Mouse (Mus musculus) heart, postnatal 25 days (tissue): ENCODE measurements around the gene Ccar1. TPM values are rescaled to one million over a fixed set of nuclear protein-coding genes. Genes with fewer than 3 reads are reported as not detected.
"Not testable (repeated sequence)": the region's sequence is repeated elsewhere in the genome, so short reads cannot be mapped to it uniquely, and the experiment has no call there.

Source experiments
- DNase-seq: peaks from one replicate; pipeline ENCODE4 v3.0.0; 2022; ENCODE audit warnings: low spot score
- intact Hi-C: fragments of 180-260 bp; cut with DNase I; formaldehyde crosslinking; loops from one replicate; pipeline ENCODE4 v1.15.1; 2025
- total RNA-seq, 2 experiments: library from RNA; stranded (reverse); gene quantifications; 2 replicates each; pipeline ENCODE4 v1.2.3; 2021

Gene Ccar1
- total RNA-seq = 10 to 100 TPM; 48.4 to 56.3 TPM

DNA sequence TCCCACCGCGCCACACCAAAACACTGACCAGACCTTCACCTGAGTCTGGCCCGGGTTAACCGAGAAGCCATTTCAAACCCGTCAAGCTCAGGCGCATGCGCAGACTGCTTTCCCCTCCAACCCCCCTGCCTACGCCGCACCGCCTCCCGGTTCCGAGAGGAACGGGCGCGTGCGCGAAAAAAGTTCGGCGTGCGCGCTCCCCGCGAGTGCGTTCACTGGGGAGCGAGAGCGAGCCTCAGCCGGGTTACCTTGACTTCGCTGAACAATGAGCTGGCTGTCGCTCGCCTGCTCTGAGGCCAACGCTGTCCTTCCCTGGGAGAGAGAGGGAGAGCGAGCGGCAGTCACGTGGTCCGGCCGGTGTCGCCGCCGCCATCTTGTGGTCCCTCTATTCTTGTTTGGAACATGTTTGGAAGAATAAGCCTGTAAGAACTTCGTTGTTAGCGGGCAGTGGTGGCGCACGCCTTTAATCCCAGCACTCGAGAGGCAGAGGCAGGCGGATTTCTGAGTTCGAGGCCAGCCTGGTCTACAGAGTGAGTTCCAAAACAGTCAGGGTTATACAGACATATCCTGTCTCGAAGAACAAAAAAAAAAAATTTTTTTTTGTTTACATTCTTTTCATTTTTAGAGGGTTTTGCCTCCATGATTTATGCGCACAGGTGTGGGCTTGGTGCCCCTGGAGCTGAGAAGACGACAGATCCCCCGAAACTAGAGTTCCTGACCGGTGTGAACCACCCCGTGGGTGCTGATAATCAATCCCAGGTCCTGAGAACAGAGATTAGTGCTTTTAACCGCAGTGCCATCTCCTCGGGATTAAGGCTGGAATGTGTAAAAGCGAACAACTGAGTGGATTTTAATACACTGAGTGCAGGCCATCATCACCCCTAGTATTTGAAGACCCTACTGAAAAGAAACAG lies at the start of gene Ccar1:
Gene Ccar1, minus strand, starts transcription at position 110 of the 914 bp plus-strand sequence.
- DNase-seq = peak; percentile 97
- intact Hi-C loops = loop anchor here (5.0 kb wide), 1 partner anchor 140 kb away; the partner anchor contains the start of gene Ddx50

DNA sequence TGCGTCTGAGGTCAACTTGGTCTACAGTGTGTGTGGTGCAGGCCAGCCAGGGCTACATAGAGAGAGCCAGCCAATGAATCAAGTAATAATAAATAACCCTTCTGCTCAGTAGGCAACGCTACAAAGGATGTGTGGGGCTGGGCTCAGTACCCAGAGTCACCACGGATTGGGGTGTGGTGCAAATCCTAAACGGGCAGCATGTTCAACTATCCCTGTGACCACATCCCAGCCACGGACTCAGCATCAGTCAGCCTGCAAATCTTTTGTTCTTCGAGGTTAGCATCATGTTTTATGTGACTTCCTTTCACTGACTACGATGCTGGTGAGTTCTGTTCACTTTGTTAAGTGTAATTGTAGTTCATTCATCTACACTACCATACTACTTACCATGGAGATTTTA lies 48.6 kb upstream of the Ccar1 start:
- intact Hi-C loops = no loop called here

DNA sequence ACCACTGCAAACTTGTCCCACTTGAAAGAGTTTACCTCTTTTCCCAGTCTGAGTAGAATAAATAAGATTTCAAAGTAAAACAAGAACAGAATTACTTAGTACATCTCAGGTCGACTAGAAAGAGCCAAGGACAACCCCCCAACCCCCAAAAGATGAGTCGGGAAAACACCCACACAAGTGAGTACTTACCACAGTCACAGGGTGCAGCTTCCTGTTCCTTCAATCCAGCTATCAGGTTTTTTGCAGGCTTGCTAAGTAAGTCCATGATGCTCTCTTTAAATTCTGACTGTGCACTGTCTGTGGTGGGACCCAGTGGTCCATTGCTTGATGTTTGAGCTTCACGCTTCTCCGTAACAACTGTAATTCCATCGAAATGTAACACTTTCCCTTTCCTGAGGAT lies 45.9 kb upstream of the Ccar1 start:
- DNase-seq = no peak
- intact Hi-C loops = no loop called here

More for the DNA sequence above, 48.6 kb upstream of the Ccar1 start:
- DNase-seq = no peak

DNA sequence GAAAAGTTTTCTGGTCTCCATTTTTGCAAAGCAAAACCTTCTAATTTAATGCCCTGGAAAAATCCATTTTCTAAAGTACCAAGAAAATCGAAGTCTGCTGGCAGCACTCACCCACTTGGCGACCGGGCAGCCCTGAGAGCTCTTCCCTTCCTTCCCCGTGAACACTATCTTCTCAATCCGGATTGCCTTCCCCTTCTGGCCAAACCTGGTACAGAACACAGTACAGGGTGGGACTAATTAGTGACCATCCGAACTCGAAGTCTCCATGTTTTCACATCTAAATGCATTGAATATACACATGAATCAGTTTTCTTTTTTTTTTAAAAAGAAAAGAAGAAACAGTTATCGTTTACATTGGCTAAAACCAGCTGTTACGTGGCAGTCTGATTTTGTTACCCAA lies 40.7 kb upstream of the Ccar1 start:
- DNase-seq = no peak
- intact Hi-C loops = no loop called here

DNA sequence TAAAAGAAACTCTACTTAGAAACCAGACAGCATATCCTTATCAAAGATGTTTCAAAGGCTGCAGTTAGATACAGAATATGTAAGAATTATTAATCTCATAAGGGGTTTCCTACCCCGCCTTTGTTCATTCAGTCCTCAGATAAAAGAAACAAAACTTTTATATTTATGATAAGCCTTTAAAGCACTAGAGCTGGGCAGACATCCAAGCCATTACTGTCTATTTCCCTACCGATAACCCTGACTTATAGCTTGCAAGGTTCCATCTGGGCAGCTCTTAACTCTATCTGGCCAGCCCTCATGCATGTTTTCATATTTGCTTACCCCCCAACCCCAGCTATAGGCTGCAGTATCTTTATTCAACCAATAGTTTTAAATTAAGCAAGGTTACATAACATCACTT lies 39.5 kb upstream of the Ccar1 start:
- intact Hi-C loops = no loop called here
- no peak for DNase-seq

DNA sequence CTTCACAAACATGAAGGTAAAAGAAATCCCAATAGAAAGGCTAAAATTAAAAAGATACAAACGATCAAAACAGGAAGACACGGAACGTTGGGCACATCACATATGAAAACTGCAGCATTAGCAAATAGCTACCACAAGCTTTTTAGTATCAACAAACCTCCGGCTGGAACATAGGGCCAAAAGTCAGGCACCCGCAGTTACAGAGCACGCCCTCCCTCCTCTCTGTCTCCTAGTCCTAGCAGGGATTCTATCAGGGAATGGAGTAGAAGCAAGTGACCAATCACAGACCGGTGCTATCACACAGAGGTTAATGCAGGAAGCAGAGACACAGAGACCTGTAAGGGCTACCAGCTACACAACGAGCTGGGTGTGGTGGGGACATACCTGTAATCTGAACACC lies 32.4 kb upstream of the Ccar1 start:
- intact Hi-C loops = no loop called here
- no peak for DNase-seq

DNA sequence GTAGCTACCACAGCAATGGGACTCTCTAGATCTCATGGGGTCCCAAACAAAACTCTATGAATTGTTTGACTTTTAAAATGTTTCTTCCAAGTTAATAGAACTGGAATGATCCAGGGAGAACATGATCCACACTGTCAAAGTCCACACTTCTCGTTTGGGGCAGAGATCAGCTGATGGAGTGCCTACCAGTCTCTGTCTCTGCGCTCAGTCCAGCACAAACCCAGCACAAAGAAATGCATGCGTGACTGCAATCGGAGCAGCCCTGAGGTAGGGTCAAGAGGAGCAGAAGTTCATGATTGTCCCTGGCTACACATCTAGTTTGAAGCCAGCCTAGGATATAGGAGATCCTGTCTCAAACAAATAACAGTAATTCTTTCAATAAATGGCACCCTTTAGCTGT lies 31.3 kb upstream of the Ccar1 start:
- DNase-seq = no peak
- intact Hi-C loops = no loop called here

DNA sequence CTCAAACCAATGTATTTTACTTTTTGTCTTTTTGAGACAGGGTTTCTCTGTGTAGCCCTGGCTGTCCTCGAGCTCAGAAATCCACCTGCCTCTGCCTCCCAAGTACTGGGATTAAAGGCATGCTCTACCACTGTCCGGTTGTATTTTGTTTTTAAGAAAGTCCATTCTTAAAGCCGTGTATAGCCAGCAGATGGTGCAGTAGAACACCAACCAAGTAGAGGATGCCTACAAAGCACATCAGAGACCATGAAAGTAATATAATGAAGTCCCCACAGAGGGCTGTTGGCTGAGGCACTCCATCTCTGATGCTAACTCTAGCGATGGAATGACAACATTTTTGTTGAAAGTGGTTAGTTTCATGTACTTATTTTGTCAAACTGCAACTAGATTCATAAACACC lies 17.9 kb upstream of the Ccar1 start:
- intact Hi-C loops = loop anchor here (10.0 kb wide), 1 partner anchor 255 kb away; the partner anchor contains the start of gene Pbld1
- DNase-seq = no peak

DNA sequence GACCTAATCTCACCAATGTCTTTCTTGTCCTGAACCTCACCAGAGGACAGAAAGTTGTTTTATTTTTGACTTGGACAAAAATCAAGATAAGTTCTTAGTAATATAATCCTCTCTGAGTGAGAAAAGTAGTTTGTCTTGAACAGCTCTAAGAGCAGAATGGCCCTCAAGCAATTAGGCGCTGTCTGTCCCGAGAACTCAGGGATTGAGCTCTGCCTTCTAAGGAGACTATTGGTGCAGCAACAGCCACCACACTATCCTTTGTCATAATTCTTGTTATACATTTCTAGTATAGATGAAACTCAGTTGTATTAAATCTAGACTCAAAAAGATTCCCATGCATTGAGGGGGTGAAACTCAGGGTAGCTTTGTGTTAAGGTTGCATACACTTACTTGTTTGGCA lies 16.7 kb upstream of the Ccar1 start:
- intact Hi-C loops = no loop called here
- DNase-seq = no peak

DNA sequence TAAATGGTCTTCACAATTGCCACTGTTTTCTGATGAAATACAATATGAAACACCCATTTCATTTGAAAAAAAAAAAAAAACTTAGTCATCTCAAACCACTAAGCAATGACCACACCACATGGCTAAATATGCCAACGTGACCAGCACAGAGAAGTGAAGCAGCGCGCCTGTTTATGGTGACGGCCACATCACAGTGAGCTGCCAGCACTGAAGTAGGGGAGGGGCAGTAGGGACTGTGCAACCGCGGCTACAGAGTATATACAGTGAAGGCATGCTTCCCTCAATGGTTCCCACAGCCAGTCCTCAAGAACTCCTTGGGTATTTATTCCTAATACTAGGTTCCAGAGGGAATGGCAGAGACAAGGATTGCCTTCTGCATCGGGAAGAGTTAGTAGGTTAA lies 16.2 kb upstream of the Ccar1 start:
- intact Hi-C loops = no loop called here

DNA sequence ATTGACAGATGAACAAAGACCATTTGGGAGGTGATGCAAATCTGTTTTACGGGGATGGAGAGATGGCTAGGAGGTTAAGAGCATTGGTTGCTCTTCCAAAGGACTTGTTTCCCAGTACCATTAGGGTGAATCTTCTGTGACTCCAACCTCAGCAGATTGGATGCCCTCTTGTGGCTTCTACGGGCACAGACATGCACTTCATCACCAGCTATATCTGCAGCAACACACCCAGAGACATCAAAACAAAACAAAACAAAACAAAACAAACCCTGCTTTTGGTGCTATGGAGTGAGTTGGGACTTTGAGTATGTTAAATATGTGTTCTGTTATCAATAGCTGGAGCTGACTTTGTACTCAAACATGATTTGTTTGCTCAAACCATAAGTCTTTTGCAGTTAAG lies 12.0 kb upstream of the Ccar1 start:
- DNase-seq = no peak
- intact Hi-C loops = no loop called here

More for the DNA sequence above, 16.2 kb upstream of the Ccar1 start:
- DNase-seq = no peak

DNA sequence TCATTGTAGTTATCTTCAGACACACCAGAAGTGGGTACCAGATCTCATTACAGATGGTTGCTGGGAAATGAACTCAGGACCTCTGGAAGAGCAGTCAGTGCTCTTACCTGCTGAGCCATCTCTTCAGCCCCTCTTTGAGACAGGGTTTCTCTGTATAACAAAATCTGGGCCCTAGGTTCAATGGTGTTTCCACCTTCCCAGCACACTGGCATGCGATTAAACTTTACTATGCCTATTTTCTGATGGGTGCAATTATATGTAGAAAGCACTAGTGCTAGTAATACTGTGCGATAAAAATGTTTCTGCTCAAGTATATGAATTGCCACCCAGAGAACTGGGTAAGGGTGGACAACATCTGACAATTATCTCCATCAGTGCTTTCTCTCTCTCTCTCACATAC lies 11.2 kb upstream of the Ccar1 start:
- intact Hi-C loops = no loop called here
- no peak for DNase-seq

DNA sequence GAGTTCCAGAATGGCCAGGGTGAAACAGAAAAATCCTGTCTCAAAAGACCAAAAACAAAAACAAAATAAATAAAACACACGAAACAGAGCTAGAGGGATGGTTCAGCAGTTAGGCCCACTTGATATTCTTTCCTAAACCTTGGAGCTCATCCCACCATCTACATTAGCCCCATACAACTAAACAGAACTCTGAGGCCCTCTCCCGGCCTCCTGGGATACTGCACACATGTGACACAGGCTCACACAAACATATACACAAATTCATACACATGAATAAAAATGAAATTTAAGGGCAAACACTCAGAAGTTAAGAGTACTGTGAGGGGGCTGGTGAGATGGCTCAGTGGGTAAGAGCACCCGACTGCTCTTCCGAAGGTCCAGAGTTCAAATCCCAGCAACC lies 2.1 kb upstream of the Ccar1 start:
- DNase-seq = no peak
- intact Hi-C loops = loop anchor here (5.0 kb wide), 1 partner anchor 142 kb away; the partner anchor contains the start of gene Ddx50

DNA sequence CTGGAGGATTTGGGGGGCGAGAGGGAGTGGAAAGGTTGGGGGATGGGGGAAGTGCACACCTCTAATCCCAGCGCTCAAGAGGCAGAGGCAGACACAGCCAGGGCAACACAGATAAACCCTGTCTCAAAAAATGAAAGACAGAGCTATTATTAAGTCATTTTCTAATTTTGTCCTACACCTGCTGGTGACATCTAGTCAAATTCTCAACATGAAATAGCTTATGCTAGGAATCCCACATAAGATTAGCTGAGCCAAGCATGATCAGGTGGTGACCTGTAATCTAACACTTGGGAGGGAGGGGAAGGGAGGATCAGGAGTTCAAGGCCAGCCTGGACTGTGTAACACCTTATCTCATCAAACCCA lies 986 bp upstream of the Ccar1 start:
- intact Hi-C loops = loop anchor here (5.0 kb wide), 1 partner anchor 141 kb away; the partner anchor contains the start of gene Ddx50

DNA sequence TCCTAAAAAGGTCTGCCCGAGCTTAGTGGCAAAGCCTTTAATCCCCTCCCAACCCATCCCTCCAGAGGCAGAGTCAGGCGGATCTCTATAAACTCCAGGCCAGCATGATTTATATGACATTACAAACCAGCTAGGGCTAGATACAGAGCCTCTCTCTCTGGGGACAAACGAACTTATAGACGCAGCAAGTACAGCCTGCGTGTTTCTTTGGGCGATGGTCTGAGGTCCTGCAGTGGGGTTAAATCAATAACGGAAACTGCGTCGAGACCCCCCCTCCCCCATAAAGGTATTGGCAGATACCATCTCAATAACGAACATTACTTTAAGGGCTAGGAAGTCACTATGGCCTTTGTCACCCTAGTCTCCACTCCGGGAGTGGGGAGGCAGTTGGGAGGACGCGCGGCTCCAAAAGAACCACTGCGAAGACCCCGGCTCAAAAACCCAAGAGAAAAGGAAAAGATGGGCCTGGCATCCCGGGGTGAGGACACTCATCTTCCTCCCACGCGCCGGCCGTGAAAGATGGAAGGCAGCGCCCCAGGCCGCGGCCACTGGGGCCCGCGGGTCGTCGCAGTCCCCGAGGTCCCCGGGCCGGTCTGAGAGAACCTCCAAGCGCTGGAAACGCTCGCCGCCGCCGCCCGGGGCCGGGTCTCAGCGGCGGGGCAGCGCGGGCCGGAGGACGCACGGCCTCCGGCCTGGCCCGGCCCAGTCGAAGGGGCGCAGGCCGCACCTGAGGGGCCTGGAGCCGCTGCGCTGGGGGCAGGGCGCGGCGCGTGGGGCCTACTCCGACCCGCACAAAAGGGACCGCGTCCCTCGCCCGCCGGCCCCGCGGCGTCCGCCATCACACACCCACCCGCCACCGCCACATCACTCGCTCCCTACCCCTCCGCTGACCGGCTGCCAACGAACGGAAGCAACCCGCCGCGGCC lies 572 bp downstream of the Ccar1 start:
- DNase-seq = no peak
- intact Hi-C loops = loop anchor here (5.0 kb wide), 1 partner anchor 139 kb away; the partner anchor contains the start of gene Ddx50

More for the DNA sequence above, 986 bp upstream of the Ccar1 start:
- DNase-seq = no peak

DNA sequence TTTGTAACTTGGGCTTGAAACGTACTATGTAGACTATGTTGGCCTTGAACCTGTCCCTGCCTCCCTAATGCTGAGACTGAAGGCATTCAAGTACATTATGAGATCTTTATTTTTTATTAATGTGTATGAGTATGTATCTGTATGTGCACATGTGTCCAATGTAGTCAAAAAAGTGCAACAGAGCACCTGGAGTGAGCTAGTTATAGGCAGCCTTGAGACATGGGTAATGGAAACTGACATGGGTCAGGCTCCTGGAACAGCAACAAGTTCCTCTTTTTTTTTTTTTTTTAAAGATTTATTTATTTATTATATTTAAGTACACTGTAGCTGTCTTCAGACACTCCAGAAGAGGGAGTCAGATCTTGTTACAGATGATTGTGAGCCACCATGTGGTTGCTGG lies 10.3 kb downstream of the Ccar1 start:
- intact Hi-C loops = not testable (repeated sequence)

DNA sequence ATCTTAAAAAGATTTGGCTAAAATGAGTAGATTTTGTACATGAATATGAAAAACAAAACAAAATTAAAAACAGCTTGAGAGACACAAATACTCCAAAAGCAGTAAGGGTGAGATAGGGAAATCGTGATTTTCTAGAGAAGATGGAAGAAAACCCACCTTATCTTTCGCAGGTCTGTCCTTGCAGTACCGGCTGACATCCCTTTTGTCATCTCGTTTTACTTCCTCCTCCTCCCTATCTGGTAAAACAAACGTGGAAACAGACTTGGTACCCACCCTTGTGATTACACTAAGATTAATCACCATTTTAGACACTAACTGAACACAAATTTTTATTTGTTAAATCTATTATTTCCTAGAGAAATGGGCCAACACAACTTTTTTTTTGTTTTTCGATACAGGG lies 41.3 kb downstream of the Ccar1 start:
- intact Hi-C loops = loop anchor here (5.0 kb wide), 1 partner anchor 133 kb away; no protein-coding TSS in a partner anchor

More for the DNA sequence above, 10.3 kb downstream of the Ccar1 start:
- not testable (repeated sequence) for DNase-seq

DNA sequence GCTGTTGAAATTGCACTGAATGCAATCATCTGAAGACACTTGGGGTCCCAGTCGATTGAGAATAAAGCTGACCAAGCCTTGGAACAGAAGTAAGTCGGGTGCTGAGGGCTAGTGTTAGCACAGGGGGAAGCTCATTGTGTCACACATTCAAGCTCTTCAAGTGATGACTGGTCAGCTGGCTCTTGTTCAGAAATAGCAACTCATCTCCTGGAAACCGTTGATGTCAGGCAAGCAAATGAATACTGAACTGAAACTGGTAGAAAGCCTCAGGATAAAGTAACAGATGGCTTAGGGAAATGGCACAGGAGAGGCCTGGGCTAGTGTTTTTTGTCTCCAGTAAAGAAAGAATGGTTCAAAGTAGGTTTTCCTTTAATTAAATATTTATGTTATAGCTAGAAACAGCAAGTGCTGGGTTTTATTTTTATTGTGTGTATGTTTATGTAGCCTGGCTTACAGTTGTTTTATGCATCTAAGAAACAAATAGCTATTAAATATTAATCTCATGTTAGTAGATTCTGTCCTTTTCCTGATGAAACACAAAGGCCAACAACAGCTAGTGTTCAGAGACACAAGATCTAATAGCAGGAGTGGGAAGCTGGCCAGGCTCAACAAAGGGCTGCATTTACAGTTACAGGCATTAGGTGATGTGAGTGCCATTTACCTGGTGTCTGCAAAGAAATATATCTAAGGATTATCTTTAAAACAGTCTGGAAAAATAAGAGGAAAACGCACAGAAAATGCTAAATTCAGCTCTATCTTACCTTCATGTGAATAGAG lies 51.9 kb downstream of the Ccar1 start:
- intact Hi-C loops = no loop called here
- DNase-seq = no peak

More for the DNA sequence above, 41.3 kb downstream of the Ccar1 start:
- DNase-seq = no peak

DNA sequence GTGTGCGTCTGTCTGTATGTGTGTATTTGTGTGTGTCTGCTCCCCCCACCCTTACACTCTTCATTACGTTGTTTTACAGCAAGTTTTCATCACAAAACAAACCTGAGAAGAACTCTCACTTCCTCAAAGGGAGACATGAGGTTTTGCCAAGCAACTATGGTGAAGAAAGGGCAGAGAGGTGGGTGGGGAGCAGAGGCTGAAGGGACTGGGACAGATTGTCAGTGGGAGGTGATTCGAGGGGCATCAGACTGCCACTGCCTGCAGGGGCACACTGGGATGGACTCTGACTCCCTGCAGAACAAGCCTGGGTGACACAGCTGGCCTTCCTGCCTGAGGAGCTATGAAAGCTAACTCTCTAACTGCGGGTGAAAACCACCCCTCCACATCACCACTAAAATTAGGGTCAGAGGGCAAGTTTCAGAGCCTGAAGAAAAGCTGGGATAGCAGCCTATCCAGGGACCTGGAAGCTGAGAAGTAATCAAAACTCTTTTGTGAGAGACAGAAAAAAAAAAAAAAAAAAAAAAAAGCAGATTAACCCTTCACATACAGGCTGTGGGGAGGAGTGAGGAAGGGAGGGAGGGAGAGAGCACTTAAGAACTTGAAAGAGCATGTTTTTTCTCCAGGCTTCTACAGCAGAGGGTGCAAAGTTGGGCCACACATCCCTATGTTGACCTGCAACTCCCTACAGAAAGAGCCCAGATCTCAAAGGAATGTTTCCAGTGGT lies 55.0 kb downstream of the Ccar1 start:
- DNase-seq = no peak
- intact Hi-C loops = no loop called here
